Mouse (Mus musculus) adipocyte (in vitro differentiated cells): ENCODE results near the gene Galnt5.

Experiments used
- DNase-seq: peaks from one replicate; pipeline ENCODE4 v3.0.0-alpha.2; 2016; ENCODE audit warnings: low spot score

The Galnt5 gene

GRCm38 (mm10) chr2:57997752-57998430 lies at the start of gene Galnt5:
Galnt5 (plus strand) TSS chr2:57997884.
- DNase-seq = no peak

GRCm38 (mm10) chr2:57951620-57952019 lies 46.1 kb upstream of the Galnt5 start:
- no peak for DNase-seq

- no peak for DNase-seq
These were observed 36.9 kb upstream of the Galnt5 start for GRCm38 (mm10) chr2:57960786-57961185.

- no peak for DNase-seq
These were observed 15.4 kb upstream of the Galnt5 start for GRCm38 (mm10) chr2:57982248-57982647.

- no peak for DNase-seq
These were observed 6.6 kb upstream of the Galnt5 start for GRCm38 (mm10) chr2:57991084-57991483.

GRCm38 (mm10) chr2:58001497-58001896 lies 3.8 kb downstream of the Galnt5 start:
- no peak for DNase-seq

GRCm38 (mm10) chr2:58007081-58007480 lies 9.4 kb downstream of the Galnt5 start:
- no peak for DNase-seq

GRCm38 (mm10) chr2:58023556-58023955 lies 25.9 kb downstream of the Galnt5 start:
- no peak for DNase-seq

- DNase-seq = peak; percentile 5
These were observed 29.1 kb downstream of the Galnt5 start for GRCm38 (mm10) chr2:58026740-58027139.

GRCm38 (mm10) chr2:58029404-58029803 lies 31.7 kb downstream of the Galnt5 start:
- peak; percentile 58 for DNase-seq

- no peak for DNase-seq
These were observed 33.7 kb downstream of the Galnt5 start for GRCm38 (mm10) chr2:58031431-58031830.

GRCm38 (mm10) chr2:58035635-58036034 lies 38.0 kb downstream of the Galnt5 start:
- DNase-seq = no peak

- no peak for DNase-seq
These were observed 39.2 kb downstream of the Galnt5 start for GRCm38 (mm10) chr2:58036926-58037325.

- no peak for DNase-seq
These were observed 44.2 kb downstream of the Galnt5 start for GRCm38 (mm10) chr2:58041867-58042266.

- no peak for DNase-seq
These were observed 55.3 kb downstream of the Galnt5 start, which contains the start of gene Ermn for GRCm38 (mm10) chr2:58052821-58053581. Ermn (minus strand) TSS chr2:58052864.

- peak; percentile 39 for DNase-seq
These were observed 57.7 kb downstream of the Galnt5 start for GRCm38 (mm10) chr2:58055383-58055782.

GRCm38 (mm10) chr2:58079849-58080248 lies 82.2 kb downstream of the Galnt5 start:
- DNase-seq = peak; percentile 4

- no peak for DNase-seq
These were observed 88.7 kb downstream of the Galnt5 start for GRCm38 (mm10) chr2:58086420-58086819.

GRCm38 (mm10) chr2:58094818-58095217 lies 97.1 kb downstream of the Galnt5 start:
- no peak for DNase-seq
